Mouse (Mus musculus) erythroblast, embryonic 14.5 days (primary cell): ENCODE data around the gene Mpo.

ENCODE experiments used
- GATA1 ChIP-seq: IDR thresholded peaks from 2 replicates; pipeline ENCODE4 v1.6.1; 2012; ENCODE audit warnings: low read length, inconsistent platforms, mixed read lengths
- TAL1 ChIP-seq: IDR thresholded peaks from 3 replicates; pipeline ENCODE4 v1.6.1; 2012; ENCODE audit warnings: low read length, inconsistent platforms, mixed read lengths

DNA sequence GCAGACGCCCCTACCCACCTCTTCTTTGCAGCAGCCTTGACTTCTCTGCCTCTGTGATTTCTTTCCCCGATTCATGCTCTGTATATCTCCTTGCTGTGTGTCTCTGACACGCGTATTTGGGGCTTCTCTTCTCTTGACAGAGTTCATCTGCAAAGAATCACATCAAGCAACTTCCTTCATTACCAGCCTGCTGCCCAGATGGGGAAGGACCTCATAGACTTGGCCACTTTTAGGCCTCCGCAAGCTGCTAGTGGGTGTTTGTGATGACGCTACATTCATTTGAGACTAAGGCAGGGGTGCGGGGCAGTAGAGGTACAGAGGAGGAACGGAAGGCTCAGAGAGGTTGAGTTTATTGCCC lies 60.2 kb downstream of the Mpo start:
- no peak for TF ChIP-seq GATA1
- TF ChIP-seq TAL1, result no peak
